Mouse (Mus musculus) thymus, adult 2 months (tissue): ENCODE data around the gene Grk3.

Source experiments
- CTCF ChIP-seq: fragments of 200-500 bp; IDR thresholded peaks from 2 replicates; pipeline ENCODE4 v1.5.1; 2012; ENCODE audit warnings: mild to moderate bottlenecking, control low read depth, low read length, moderate library complexity, borderline replicate concordance; ENCODE audit not compliant: control insufficient read depth, poor library complexity, insufficient read depth; ENCODE audit errors: extremely low read depth
- POLR2A ChIP-seq: fragments of 200-500 bp; IDR thresholded peaks from 2 replicates; pipeline ENCODE4 v1.6.1; 2012; ENCODE audit warnings: mild to moderate bottlenecking, low read length, control low read depth, moderate library complexity; ENCODE audit not compliant: control insufficient read depth, poor library complexity, insufficient read depth; ENCODE audit errors: extremely low read depth

GRCm38 (mm10) chr5:112924806-112925205 is 90.8 kb downstream of the Grk3 start:
- TF ChIP-seq POLR2A (no peak), CTCF (no peak)
